Mouse (Mus musculus) hindbrain, embryonic 15.5 days (tissue): ENCODE results near the gene Ptprt. TPM values are rescaled to one million over a fixed set of nuclear protein-coding genes. Genes with fewer than 3 reads are reported as not detected.
A peak's percentile ranks its signal among the peaks of the same experiment; 100 is the strongest.

ENCODE experiments used
- ATAC-seq: fragments of 200-750 bp; cut with Nextera tagmentation; 2 replicates; pipeline ENCODE4 v1.8.0; 2017; ENCODE audit warnings: low read depth, moderate number of reproducible peaks, moderate TSS enrichment; ENCODE audit not compliant: low FRiP score
- H3K27ac ChIP-seq: fragments of 300-500 bp; sonication (generic); replicated peaks from 2 replicates; pipeline ENCODE4 v1.5.1; 2015; ENCODE audit warnings: mild to moderate bottlenecking, inconsistent platforms
- H3K27me3 ChIP-seq: fragments of 300-500 bp; sonication (generic); 2 replicates; pipeline ENCODE4 v1.6.1; 2015; ENCODE audit warnings: control low read depth, inconsistent platforms
- H3K36me3 ChIP-seq: fragments of 300-500 bp; sonication (generic); 2 replicates; pipeline ENCODE4 v1.6.1; 2015; ENCODE audit warnings: control low read depth, inconsistent platforms
- H3K4me1 ChIP-seq: fragments of 300-500 bp; sonication (generic); replicated peaks from 2 replicates; pipeline ENCODE4 v1.6.1; 2015; ENCODE audit warnings: control low read depth, inconsistent platforms
- H3K4me2 ChIP-seq: fragments of 300-500 bp; sonication (generic); 2 replicates; pipeline ENCODE4 v1.6.1; 2015; ENCODE audit warnings: moderate library complexity, mild to moderate bottlenecking, inconsistent platforms
- H3K4me3 ChIP-seq: fragments of 300-500 bp; sonication (generic); 2 replicates; pipeline ENCODE4 v1.5.1; 2015; ENCODE audit warnings: mild to moderate bottlenecking, inconsistent platforms
- H3K9ac ChIP-seq: fragments of 300-500 bp; sonication (generic); 2 replicates; pipeline ENCODE4 v1.6.1; 2015; ENCODE audit warnings: inconsistent platforms
- H3K9me3 ChIP-seq: fragments of 300-500 bp; sonication (generic); 2 replicates; pipeline ENCODE4 v1.6.1; 2016; ENCODE audit warnings: control low read depth, inconsistent platforms
- WGBS: fragments of 180-500 bp; shearing (Covaris S2); methylation state at CpG from one replicate; pipeline ENCODE4 v1.1.7; 2015; 5-methylcytosine and 5-hydroxymethylcytosine counted together
- polyA plus RNA-seq: library from polyadenylated mRNA; unstranded; fragments of >200 nt; fragmentation: Nextera tagmentation; extraction: Ambion mirVana; gene quantifications from 2 replicates; pipeline ENCODE4 v1.2.1, GENCODE M21; 2015

Gene Ptprt
- polyA plus RNA-seq, 1 experiment from 2014 or later, result 14.2 TPM

DNA sequence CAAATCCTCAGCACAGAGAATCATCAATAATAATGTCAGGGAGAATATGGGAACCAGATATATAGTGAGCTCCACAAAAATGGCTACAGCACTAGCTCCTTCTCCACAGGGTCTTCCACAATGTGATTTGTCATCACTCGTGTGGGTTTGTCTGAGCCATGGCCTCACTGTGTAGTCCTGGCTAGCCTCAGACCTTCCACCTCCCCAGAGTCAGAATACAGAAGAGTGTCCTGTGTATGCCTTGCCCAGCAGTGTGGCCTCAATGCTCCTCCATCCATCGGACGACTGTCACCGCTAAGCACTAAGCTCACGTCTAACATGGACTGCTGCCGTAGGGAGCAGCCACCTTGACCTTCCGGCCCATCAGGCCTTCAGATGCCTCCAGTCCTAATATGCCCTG is 83.1 kb downstream of the Ptprt start:
- 0 out of 2 replicates have a peak, but pooled peaks have one; percentile 54 for ATAC-seq
- H3K27ac ChIP-seq, result no peak overlapping the region
- 91% methylated on average over 7 of the region's 7 CpGs for WGBS
- peaks cover 7% of the 10 kb centered on the region; the same call in 1 of the 2 replicates for H3K4me1 ChIP-seq
- H3K27me3 ChIP-seq, result no peaks in the 10 kb centered on the region
- no peak overlapping the region for H3K4me3 ChIP-seq
- no peaks in the 10 kb centered on the region for H3K9me3 ChIP-seq
- no peak overlapping the region for H3K9ac ChIP-seq
- H3K4me2 ChIP-seq, result no peak overlapping the region
- H3K36me3 ChIP-seq, result no peaks in the 10 kb centered on the region

DNA sequence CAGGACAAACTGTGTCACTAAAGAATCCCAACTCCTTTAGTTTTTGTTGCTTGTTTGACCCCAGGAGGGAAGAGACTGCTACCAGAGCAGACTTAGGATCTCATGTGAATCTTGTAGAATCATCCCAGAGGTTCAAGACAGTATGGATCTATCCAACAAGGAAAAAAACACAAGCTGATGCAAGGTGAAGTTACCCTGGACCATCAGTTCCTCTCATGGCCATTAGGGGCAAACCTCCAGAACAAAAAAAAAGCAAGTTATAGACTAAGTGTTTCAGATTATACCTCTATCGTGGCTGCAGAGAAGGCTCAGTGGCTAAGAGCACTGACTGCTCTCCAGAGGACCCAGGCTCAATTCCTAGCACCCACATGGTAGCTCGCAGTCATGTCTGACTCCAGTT is 88.1 kb downstream of the Ptprt start:
- peaks cover 7% of the 10 kb centered on the region; the same call in 1 of the 2 replicates for H3K4me1 ChIP-seq
- H3K4me3 ChIP-seq, result no peak overlapping the region
- 66% methylated on average over 2 of the region's 2 CpGs for WGBS
- ATAC-seq, result no peak
- H3K9me3 ChIP-seq, result no peaks in the 10 kb centered on the region
- no peaks in the 10 kb centered on the region for H3K27me3 ChIP-seq
- H3K9ac ChIP-seq, result no peak overlapping the region
- H3K27ac ChIP-seq, result no peak overlapping the region
- H3K36me3 ChIP-seq, result no peaks in the 10 kb centered on the region
- no peak overlapping the region for H3K4me2 ChIP-seq

DNA sequence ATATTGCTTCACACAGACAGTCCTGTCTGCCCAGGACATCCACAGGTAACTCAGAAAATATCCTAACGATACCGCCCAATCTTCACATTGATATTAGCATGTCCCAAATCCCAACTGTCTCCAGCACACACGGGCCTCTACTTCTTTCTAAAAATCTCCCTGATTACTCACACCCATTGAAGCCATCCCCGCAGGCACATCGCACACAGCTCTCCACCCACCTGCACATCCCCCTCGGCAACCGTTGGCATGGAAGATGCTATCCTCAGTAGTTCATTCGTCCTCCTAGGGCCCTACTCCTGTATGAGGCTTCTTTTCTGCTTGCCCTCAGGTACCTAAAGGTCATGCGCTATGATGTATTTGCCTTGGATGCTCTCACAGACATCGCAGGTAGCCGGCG is 89.9 kb downstream of the Ptprt start:
- no peak overlapping the region for H3K4me3 ChIP-seq
- no peaks in the 10 kb centered on the region for H3K36me3 ChIP-seq
- no peak overlapping the region for H3K9ac ChIP-seq
- H3K4me1 ChIP-seq, result no peaks in the 10 kb centered on the region
- H3K27me3 ChIP-seq, result no peaks in the 10 kb centered on the region
- 88% methylated on average over 12 of the region's 12 CpGs for WGBS
- H3K4me2 ChIP-seq, result no peak overlapping the region
- ATAC-seq, result no peak
- H3K9me3 ChIP-seq, result no peaks in the 10 kb centered on the region
- no peak overlapping the region for H3K27ac ChIP-seq

DNA sequence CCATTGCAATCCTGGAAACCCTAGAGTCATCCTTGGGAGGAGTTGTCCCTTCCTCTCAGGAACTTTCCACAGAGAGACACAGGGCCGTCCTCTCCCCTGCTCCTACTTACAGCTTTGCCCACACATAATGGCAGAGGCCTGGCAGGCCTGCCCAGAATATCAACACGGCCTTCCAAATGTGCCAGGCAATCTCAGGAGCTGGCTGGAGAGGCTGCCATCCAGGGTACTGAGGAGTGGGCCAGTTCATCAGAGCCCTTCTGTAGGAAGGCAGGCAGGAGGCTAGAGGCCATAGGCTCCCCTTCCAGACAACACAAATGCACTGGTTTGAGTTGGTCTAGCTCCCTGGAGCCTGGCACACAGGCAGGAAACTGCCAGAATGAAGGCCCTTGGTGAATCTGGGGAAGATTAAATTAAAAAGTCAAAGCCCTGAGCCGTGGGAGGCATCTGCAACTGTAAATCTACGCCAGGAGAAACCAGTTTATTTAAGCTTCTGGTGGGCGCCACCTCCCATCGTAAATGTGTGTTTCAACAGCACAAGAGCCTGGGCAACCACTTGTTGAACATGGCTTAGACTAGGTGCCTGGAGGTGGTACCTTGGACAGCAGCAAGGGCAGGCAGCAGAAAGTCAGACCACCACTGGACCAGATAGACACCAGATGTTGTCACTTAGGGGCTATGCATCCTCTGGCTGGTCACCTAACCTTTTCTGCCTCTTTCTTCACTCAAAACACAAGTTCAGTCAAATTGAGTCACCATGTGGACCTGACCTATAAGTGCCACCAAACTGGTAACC is 92.4 kb downstream of the Ptprt start:
- Histone ChIP-seq H3K27ac (no peak overlapping the region), H3K4me3 (no peak overlapping the region), H3K9me3 (no peaks in the 10 kb centered on the region), H3K36me3 (no peaks in the 10 kb centered on the region), H3K4me1 (no peaks in the 10 kb centered on the region), H3K27me3 (no peaks in the 10 kb centered on the region), H3K4me2 (no peak overlapping the region), H3K9ac (no peak overlapping the region)
- WGBS, result 74% methylated on average over 6 of the region's 6 CpGs
- peak; percentile 54; the same call in 1 of the 2 replicates for ATAC-seq

DNA sequence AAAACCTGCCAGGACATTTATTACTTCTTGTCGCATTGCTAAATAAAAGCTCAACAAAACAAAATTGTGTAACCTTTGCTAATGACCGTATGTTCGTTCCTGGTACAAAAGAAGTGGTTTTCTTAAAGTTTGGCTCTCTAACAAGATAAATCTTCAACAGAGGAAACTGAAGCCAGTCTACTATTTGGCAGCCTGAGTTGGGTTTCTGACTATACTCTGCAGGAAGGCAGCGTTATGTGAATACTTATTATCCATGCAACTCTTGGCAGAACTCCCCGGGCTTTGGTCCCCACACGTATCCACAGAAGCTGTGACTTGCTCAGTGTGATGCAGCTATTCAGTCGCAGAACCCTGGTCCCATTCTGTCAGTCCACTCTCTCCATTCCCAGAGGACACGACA is 112.6 kb downstream of the Ptprt start:
- 66% methylated on average over 8 of the region's 8 CpGs for WGBS
- no peak overlapping the region for H3K4me3 ChIP-seq
- H3K9ac ChIP-seq, result no peak overlapping the region
- no peaks in the 10 kb centered on the region for H3K9me3 ChIP-seq
- H3K27ac ChIP-seq, result no peak overlapping the region
- H3K4me2 ChIP-seq, result no peak overlapping the region
- 0 out of 2 replicates have a peak, but pooled peaks cover 3% of the 10 kb centered on the region for H3K4me1 ChIP-seq
- no peaks in the 10 kb centered on the region for H3K27me3 ChIP-seq
- H3K36me3 ChIP-seq, result no peaks in the 10 kb centered on the region
- no peak for ATAC-seq

DNA sequence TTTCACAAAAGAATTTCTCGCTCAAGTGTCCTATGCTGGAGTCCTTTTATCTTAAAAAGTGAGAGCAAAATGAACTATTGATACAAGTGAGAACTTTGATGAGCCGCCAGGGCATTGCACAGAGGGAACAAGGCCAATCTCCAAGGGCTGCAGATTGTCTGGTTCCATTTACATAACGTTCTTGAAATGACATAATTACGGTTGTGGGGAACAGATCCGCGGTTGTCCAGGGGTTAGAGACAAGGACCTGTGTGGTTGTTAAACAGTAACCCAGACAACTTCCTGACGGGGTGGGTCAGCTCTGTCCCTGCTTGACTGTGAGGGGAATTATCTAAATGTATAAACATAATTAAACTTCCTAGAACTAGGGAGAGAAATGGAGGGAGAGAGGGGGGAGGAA is 129.3 kb downstream of the Ptprt start:
- Histone ChIP-seq H3K36me3 (no peaks in the 10 kb centered on the region), H3K4me1 (0 out of 2 replicates have a peak, but pooled peaks cover 3% of the 10 kb centered on the region), H3K27ac (no peak overlapping the region), H3K9me3 (no peaks in the 10 kb centered on the region), H3K9ac (no peak overlapping the region), H3K4me3 (no peak overlapping the region), H3K4me2 (no peak overlapping the region), H3K27me3 (no peaks in the 10 kb centered on the region)
- 49% methylated on average over 7 of the region's 7 CpGs for WGBS
- ATAC-seq, result no peak

DNA sequence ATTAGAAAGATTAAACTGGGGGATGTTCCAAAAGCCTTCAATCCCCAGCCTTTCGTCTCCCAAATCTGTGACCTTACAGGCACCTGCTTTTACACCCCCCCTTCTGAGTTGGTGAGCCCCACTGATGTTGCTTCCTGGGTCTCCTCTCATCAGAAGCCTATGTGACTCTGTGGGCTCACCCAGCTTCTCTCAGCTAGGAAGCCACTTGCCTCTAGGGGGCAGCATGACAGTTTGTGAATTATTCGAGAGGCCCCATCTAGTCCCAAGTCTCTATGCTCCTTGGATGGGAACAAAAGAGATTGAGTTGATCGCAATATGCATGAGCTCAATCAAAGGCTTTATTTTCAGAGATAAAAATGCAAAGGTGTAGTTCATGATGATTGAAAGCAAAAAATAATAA is 132.0 kb downstream of the Ptprt start:
- Histone ChIP-seq H3K4me3 (no peak overlapping the region), H3K27ac (no peak overlapping the region), H3K4me2 (no peak overlapping the region), H3K27me3 (no peaks in the 10 kb centered on the region), H3K9me3 (no peaks in the 10 kb centered on the region), H3K36me3 (no peaks in the 10 kb centered on the region), H3K4me1 (0 out of 2 replicates have a peak, but pooled peaks cover 3% of the 10 kb centered on the region), H3K9ac (no peak overlapping the region)
- WGBS, result 94% methylated on average over 3 of the region's 3 CpGs
- no peak for ATAC-seq

DNA sequence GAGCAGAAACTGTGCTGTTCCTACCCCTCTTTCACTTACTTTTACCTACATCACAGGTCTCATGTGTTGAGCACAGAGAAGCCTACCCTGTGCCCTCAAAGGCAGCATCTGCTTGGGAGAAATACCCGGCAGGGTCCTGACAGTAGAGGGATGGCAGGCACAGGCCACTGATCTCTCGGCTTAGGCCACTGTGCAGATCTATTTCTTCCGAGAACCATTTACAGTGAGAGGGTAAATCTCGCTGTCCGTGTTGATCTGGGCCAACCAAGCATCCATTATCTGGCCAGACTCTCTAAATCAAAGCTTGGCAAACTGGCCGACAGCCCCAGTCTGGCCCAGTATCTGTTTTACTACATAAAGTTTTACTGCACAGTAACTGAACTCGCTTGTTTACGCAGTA is 145.0 kb downstream of the Ptprt start:
- no peak overlapping the region for H3K9ac ChIP-seq
- no peaks in the 10 kb centered on the region for H3K36me3 ChIP-seq
- H3K27ac ChIP-seq, result no peak overlapping the region
- no peak overlapping the region for H3K4me3 ChIP-seq
- WGBS, result 88% methylated on average over 8 of the region's 8 CpGs
- no peaks in the 10 kb centered on the region for H3K27me3 ChIP-seq
- H3K4me1 ChIP-seq, result 0 out of 2 replicates have a peak, but pooled peaks cover 2% of the 10 kb centered on the region
- no peaks in the 10 kb centered on the region for H3K9me3 ChIP-seq
- no peak overlapping the region for H3K4me2 ChIP-seq
- no peak for ATAC-seq

DNA sequence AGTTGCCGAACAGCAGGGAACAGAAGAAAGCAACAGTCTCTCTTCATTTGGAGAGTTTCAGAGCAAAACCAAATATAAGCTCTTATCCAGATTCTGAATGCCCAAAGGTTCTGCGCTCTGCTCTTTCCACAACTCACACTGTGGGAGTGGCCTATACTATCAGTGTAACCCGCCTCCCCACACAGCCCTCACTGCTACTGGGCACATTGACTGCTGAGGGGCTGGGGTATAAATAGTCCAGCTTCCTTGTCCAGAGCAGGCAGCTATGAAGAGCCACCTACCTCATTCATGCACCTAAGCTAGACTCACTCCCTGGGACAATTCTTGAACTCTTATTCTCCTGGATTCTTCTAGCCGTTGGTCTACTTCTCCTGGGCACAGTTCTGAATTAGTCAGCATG is 147.9 kb downstream of the Ptprt start:
- H3K27me3 ChIP-seq, result no peaks in the 10 kb centered on the region

DNA sequence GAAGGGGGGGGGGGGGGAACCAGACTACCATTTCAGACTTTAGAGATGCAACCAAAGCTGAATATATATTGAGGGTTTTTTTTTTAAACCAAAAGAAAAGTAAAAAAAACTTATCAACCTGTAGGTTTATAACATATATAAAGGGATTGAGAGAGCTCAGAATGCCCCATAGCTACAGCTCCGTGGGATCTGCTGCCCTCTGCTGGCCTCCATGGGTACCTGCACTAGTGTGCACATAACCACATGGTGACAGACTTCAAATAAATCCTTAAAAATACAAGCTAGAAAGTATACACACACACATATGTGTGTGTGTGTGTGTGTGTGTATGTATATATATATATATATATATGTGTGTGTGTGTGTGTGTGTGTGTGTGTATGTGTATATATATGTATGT is 148.9 kb downstream of the Ptprt start:
- ATAC-seq, result no peak
- no peak overlapping the region for H3K4me3 ChIP-seq
- H3K4me1 ChIP-seq, result peaks cover 12% of the 10 kb centered on the region; the same call in 1 of the 2 replicates
- 93% methylated on average over 1 of the region's 1 CpGs for WGBS
- no peak overlapping the region for H3K9ac ChIP-seq
- no peak overlapping the region for H3K27ac ChIP-seq
- no peaks in the 10 kb centered on the region for H3K36me3 ChIP-seq
- H3K27me3 ChIP-seq, result no peaks in the 10 kb centered on the region
- H3K4me2 ChIP-seq, result no peak overlapping the region
- no peaks in the 10 kb centered on the region for H3K9me3 ChIP-seq

More for the DNA sequence above, 147.9 kb downstream of the Ptprt start:
- H3K27ac ChIP-seq, result no peak overlapping the region
- WGBS, result 89% methylated on average over 4 of the region's 4 CpGs
- H3K36me3 ChIP-seq, result no peaks in the 10 kb centered on the region
- ATAC-seq, result no peak
- H3K9ac ChIP-seq, result no peak overlapping the region
- no peak overlapping the region for H3K4me2 ChIP-seq
- no peaks in the 10 kb centered on the region for H3K9me3 ChIP-seq
- H3K4me3 ChIP-seq, result no peak overlapping the region
- peaks cover 6% of the 10 kb centered on the region; the same call in 1 of the 2 replicates for H3K4me1 ChIP-seq

DNA sequence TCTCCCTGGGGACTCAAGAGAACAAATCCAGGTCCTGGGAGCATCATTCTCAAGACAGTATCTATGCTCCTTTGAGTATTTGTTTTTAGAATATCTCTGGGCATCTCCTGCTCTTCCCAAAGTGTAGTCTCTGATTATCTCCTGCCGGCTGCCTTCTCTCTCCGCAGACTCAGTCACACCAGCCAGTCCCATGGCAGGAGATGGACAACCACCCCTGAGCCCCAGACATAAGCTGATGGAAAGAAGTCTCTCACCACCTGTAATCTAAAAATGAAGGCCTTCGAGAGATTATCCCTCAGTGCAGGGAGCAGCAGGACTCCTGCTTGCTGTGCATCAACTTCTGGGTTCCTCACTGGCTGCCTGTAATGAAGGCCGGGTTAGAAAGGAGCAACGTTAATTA is 151.9 kb downstream of the Ptprt start:
- Histone ChIP-seq H3K27ac (no peak overlapping the region), H3K9ac (no peak overlapping the region), H3K9me3 (no peaks in the 10 kb centered on the region), H3K36me3 (no peaks in the 10 kb centered on the region), H3K4me3 (no peak overlapping the region), H3K27me3 (no peaks in the 10 kb centered on the region), H3K4me1 (peaks cover 12% of the 10 kb centered on the region; the same call in 1 of the 2 replicates), H3K4me2 (no peak overlapping the region)
- ATAC-seq, result no peak
- WGBS, result 65% methylated on average over 5 of the region's 5 CpGs

DNA sequence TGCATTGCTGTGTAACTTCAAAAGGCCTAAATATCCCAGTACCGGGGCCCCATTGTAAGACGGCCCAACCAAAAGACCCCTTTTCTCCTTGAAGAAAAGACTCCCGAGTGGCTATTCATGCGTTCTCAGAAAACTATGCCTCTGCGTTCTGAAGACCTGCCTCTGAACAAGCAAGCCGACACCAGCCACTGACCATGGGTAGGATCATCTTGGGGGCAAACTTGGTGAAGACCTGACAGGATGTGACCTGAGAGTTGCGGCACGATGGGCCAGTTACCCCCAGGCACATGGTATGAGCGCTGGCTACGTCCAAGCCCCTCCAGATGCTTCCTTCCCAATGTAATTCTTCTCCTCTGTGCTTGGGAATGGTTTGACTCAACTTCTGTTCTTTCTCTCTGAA is 153.3 kb downstream of the Ptprt start:
- 34% methylated on average over 10 of the region's 10 CpGs for WGBS
- no peak for ATAC-seq
- Histone ChIP-seq H3K4me2 (no peak overlapping the region), H3K36me3 (no peaks in the 10 kb centered on the region), H3K27ac (no peak overlapping the region), H3K9ac (no peak overlapping the region), H3K4me3 (no peak overlapping the region), H3K27me3 (no peaks in the 10 kb centered on the region), H3K4me1 (peaks cover 12% of the 10 kb centered on the region; the same call in 1 of the 2 replicates), H3K9me3 (no peaks in the 10 kb centered on the region)
